Mouse (Mus musculus): ENCODE measurements around the gene Cacnb2.

DNA sequence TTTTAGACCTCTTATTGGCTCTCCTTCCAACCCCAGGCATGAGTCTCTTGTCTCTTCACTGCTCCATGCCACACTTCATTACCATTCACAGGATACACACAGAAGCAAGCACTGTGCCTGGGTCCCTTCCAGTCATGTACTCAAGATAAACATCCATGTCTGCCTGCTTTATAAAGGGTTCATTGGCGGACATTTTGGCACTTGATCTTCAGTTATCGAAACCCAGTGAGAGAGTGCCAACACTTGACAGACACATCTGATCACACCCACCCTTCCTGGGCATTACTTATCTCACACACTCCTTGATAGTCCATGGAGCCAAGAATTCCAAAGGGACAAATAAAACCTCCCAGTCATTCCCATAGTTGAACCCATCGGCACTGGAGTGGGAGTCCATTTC, 327.0 kb downstream of the Cacnb2 start:
- TF ChIP-seq CTCF (IDR thresholded peaks at IDR 0.05) (no peak), POLR2A (IDR thresholded peaks at IDR 0.05; ENCODE audit: insufficient read depth, low read depth, low read length) (no peak), EP300 (IDR thresholded peaks at IDR 0.05; ENCODE audit: insufficient read depth, low read depth, low read length) (no peak)
